Mouse (Mus musculus) right cerebral cortex, postnatal 25 days (tissue): ENCODE measurements around the gene Tpp1.

ENCODE experiments used
- DNase-seq: peaks from one replicate; pipeline ENCODE4 v3.0.0; 2022

The Tpp1 gene

GRCm38 (mm10) chr7:105751491-105752433 is at the start of gene Tpp1:
TSS of gene Tpp1 (minus strand) at chr7:105752235.
- DNase-seq, result peak; percentile 92

- no peak for DNase-seq
Measured at GRCm38 (mm10) chr7:105796972-105797371, 44.9 kb upstream of the Tpp1 start.

DNA sequence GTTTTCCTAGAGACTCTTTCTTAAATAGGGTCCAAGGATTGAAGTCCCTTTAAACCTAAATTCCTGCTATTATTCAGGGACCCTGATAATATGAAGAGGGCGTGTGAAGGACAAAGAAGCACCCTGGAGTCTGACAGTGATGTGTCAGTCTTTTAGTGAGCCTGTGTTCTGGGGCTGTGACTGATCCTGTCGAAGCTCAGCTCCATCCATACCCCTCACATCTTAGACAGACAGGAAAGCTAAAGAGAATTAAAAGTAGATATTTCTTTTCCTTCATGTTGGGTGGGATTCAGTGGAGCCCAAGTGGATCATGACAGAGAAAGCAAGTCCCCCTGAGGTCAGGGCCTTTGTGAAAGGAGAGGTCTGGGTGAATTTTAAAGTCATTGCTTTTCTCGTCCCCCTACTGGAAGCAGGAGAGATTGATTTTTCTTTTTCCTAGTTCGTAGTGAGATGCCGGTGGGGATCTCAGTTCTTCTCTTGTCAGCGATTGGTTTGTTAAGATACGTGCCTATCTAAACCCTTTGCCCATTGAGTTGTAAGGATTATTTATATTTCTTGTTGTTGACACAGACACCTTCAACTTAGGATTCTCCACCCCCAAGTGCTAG is 43.8 kb upstream of the Tpp1 start:
- DNase-seq, result no peak

GRCm38 (mm10) chr7:105793701-105794100 is 41.7 kb upstream of the Tpp1 start:
- no peak for DNase-seq

DNA sequence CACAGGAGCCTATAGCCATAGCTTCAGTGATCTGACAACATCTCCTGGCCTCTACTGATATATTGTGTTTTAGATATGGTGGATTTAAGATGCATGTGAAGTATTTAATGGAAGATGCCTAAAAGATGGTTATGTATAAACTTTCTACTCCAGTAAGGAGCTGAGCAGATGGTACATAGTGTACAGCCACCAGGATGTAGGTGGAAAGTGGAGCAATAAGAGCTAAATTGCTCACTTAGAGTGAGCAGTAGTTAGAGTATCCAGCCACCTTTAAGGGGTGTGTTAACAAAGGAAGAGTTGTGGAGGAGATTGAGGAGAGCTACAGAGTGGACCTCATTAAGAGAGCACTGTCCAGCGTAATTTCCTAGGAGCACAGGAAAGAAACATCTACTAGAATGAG is 39.1 kb upstream of the Tpp1 start:
- no peak for DNase-seq

DNA sequence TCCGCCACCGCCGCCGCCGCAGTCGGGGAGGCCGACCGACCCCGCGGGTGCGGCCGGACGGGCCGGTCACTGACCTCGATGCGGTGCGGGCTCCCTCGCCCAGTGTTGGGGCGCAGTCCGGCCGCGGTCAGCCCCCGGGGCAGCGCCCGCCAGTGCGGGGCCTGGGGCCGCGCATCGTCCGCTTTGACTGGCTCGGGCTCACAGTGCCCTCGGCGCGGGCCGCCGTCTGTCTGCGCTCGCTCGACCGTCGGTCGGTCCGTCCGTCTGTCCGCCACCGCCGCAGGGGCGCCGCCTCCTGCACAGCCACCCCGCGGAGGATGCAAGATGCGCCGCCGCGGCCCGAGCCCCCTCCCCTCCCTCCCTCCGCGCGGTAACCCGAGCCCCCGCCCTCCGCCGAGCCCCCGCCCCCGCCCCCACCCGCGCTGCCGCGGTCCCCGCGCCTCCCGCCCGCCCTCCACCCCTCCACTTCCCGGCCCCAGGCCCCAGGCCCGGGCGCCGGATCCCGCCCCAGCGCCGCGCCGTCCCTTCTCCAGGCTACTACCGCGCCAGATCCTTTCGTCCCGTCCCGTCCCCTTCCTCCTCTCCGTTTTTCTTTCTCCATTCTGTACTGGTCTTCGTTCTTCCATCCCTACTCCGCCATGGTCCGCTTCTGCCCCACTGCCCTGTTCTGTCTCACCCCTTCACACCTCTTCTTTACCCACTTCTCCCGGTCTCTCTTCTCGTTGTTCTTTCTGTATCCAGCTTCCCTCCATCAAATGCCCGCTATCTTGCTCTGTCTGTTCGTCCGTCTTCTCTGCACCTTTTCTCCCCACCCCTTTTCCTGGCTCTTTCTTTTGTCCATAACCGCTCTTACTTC is 35.5 kb upstream of the Tpp1 start, which contains the start of gene Dchs1:
Gene Dchs1, minus strand, starts transcription at position 370 of the 856 bp plus-strand sequence.
- DNase-seq, result no peak

DNA sequence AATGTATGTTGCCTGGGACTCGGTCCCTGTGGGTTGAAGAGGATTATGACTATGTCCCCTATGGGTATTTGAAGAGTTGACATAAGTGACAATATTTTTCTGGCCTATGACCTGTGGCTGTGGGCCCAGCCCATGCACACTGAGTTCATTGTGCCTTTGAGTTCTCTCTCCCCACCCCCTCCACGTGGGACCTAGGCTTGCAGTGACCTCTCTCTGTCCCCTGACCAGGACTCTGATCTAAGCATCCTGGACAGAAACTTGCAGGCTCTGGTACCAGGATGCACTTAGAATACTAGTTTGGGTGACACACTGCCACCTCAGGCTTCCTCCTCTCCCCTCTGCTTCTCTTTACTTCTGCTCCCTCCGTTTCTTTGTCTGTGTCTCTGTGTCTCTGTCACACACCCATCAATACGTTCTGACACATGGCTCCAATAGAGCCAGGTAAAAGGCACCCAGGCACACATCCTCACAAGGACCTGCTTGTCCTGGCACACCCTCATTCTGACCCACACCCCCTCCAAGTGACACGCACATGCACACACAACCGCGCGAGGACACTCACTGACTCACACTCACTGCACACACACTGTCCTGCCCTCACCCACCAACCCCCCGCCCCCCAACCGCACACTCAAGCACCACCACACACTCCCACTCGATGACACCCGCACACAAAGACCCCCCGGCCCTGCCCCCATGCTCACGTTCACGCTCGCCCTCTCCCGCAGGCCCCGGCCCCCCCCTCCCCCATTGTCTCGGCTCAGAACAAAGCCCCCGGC is 34.7 kb upstream of the Tpp1 start:
- DNase-seq, result no peak

DNA sequence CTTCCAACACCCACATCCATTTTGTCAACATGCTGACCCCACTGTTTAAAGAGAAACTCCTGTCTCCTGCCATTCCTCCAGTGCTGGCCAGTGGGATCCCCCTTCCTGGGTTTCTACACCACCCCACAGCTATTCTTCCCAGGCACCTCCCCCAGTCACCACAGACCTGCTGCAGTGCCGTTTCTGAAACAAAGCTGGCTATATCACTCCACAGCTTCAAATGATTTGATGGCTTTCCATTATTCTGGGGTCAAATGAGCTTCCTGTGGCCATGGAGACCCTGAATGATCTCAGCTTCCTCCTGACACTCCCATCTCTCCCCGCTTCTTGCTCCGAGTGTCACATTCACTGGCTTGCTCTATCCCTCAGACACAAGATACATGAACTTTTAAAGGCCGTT is 32.5 kb upstream of the Tpp1 start:
- no peak for DNase-seq

GRCm38 (mm10) chr7:105783861-105784260 is 31.8 kb upstream of the Tpp1 start:
- DNase-seq, result no peak

DNA sequence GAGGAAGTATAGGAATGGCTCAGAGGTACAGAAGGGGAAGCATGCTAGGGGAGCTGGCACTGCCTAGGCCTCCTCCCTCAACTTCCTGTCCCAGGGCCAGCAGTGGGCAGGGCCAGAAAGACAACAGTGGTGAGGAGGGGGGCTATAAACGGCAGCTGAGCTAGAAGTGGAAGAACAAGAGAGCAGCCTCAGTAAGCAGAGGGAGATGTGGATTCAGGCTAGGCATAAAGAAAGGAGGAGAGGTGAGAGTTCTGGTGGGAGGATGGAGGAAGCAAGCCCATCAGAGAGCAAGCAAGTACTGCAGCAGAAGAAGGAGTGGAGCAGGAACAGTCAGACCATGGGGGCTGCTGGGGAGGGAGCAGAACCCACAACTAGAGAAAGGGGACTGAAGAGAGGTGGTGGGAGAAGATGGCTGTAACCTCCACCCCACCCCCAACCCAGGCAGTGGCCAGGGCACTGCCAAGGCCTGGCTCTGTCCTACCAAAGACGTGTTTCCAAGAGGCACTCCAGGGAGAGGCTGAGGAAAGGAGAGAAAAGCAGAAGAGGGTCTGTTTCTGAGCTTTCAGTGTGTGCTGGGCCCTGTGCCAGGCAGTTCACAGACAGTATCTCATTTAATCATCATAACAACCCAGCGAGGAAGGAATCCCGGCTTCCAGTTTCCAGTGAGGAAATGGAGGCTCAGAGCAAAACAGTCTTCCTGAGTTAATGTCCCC is 26.7 kb upstream of the Tpp1 start:
- DNase-seq, result no peak

GRCm38 (mm10) chr7:105777797-105778552 is 25.9 kb upstream of the Tpp1 start:
- DNase-seq, result no peak

GRCm38 (mm10) chr7:105777316-105777715 is 25.3 kb upstream of the Tpp1 start:
- no peak for DNase-seq

GRCm38 (mm10) chr7:105776026-105776425 is 24.0 kb upstream of the Tpp1 start:
- DNase-seq, result no peak

DNA sequence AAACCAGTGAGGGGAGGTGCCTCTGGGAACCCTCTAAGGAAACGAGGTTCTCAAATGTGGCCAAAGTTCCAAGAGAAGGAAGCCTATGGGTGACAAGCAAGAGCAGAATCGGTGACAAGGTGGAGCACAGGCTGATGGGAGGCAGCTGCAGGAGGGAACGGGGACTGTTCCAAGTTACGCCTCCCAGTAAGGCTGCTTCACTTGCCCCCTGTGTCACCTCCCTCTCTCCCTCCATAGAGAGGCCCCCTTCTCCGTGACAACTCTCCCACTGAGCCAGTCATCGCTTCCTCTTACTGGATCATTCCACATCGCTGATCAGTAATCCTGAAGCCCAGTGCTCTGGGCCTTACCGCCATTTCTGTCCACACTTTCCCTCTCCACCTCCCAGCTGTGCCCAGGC is 22.6 kb upstream of the Tpp1 start:
- no peak for DNase-seq

GRCm38 (mm10) chr7:105773041-105773440 is 21.0 kb upstream of the Tpp1 start:
- DNase-seq, result no peak

- no peak for DNase-seq
Measured at GRCm38 (mm10) chr7:105772331-105772730, 20.3 kb upstream of the Tpp1 start.

GRCm38 (mm10) chr7:105769959-105770358 is 17.9 kb upstream of the Tpp1 start:
- DNase-seq, result no peak

GRCm38 (mm10) chr7:105767729-105768165 is 15.7 kb upstream of the Tpp1 start:
- no peak for DNase-seq

- DNase-seq, result no peak
Measured at GRCm38 (mm10) chr7:105764331-105764730, 12.3 kb upstream of the Tpp1 start.

GRCm38 (mm10) chr7:105762517-105763270 is 10.7 kb upstream of the Tpp1 start:
- DNase-seq, result no peak
